Mouse (Mus musculus) testis, adult 2 months (tissue): Measurements from ENCODE around the gene Xxylt1.

ENCODE experiments used
- CTCF ChIP-seq: fragments of 200-500 bp; IDR thresholded peaks from 2 replicates; pipeline ENCODE4 v1.5.1; 2012; ENCODE audit warnings: low read depth, mild to moderate bottlenecking, inconsistent platforms, low read length, moderate library complexity; ENCODE audit not compliant: control insufficient read depth, insufficient read depth, insufficient replicate concordance
- POLR2A ChIP-seq: fragments of 200-500 bp; IDR thresholded peaks from 2 replicates; pipeline ENCODE4 v1.6.1; 2012; ENCODE audit warnings: low read depth, mild to moderate bottlenecking, inconsistent platforms, low read length, moderate library complexity; ENCODE audit not compliant: control insufficient read depth

DNA sequence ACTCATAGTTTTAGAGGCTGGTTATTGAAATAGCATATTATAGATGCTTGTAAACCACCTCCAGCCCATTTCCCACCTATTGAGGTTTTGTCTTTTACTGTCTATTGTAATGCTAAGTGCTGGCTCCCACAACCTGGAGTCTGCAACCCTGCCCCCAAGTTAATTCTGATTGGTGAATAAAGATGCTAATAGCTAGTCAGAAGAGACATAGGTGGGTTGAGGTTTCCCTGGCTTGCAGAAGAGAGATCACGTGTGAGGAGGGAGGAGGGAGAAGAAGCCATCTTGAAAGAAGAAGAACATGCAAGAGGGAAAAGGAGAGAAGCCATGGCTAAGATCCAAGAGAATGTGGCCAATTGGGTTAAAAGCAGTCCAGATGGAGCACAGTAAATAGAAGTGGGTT is 43.8 kb downstream of the Xxylt1 start:
- no peak for TF ChIP-seq POLR2A
- no peak for TF ChIP-seq CTCF
